Mouse (Mus musculus) embryonic facial prominence, embryonic 14.5 days (tissue): ENCODE data around the gene Casq2. TPM values are rescaled to one million over a fixed set of nuclear protein-coding genes. Genes with fewer than 3 reads are reported as not detected.
A peak's percentile ranks its signal among the peaks of the same experiment; 100 is the strongest.

ENCODE experiments used
- ATAC-seq: fragments of 200-750 bp; cut with Nextera tagmentation; 2 replicates; pipeline ENCODE4 v1.8.0; 2017; ENCODE audit warnings: low read depth, moderate number of reproducible peaks, moderate TSS enrichment
- DNase-seq: peaks from one replicate; pipeline ENCODE4 v3.0.0-alpha.2; 2015; ENCODE audit warnings: low spot score
- H3K27ac ChIP-seq: fragments of 300-500 bp; sonication (generic); replicated peaks from 2 replicates; pipeline ENCODE4 v1.5.1; 2014; ENCODE audit warnings: low read depth, mild to moderate bottlenecking, low read length, moderate library complexity
- H3K27me3 ChIP-seq: fragments of 300-500 bp; sonication (generic); replicated peaks from 2 replicates; pipeline ENCODE4 v1.6.1; 2014; ENCODE audit warnings: low read length; ENCODE audit not compliant: control insufficient read depth, insufficient read depth
- H3K36me3 ChIP-seq: fragments of 300-500 bp; sonication (generic); 2 replicates; pipeline ENCODE4 v1.6.1; 2014; ENCODE audit warnings: low read length, mixed read lengths; ENCODE audit not compliant: control insufficient read depth, insufficient read depth
- H3K4me1 ChIP-seq: fragments of 300-500 bp; sonication (generic); 2 replicates; pipeline ENCODE4 v1.6.1; 2014; ENCODE audit warnings: antibody characterized with exemption, low read length; ENCODE audit not compliant: control insufficient read depth, insufficient read depth
- H3K4me2 ChIP-seq: fragments of 300-500 bp; sonication (generic); 2 replicates; pipeline ENCODE4 v1.6.1; 2014; ENCODE audit warnings: low read depth, mild to moderate bottlenecking, low read length, moderate library complexity, mixed read lengths
- H3K4me3 ChIP-seq: fragments of 300-500 bp; sonication (generic); 2 replicates; pipeline ENCODE4 v1.5.1; 2014; ENCODE audit warnings: low read depth, mild to moderate bottlenecking, low read length
- H3K9ac ChIP-seq: fragments of 300-500 bp; sonication (generic); 2 replicates; pipeline ENCODE4 v1.6.1; 2014; ENCODE audit warnings: low read depth, mild to moderate bottlenecking, low read length, moderate library complexity, mixed read lengths
- H3K9me3 ChIP-seq: fragments of 300-500 bp; sonication (generic); 2 replicates; pipeline ENCODE4 v1.6.1; 2016; ENCODE audit warnings: low read length; ENCODE audit not compliant: control insufficient read depth
- WGBS: fragments of 180-500 bp; shearing (Covaris S2); extraction: QIAGEN DNeasy Blood & Tissue Kit; methylation state at CpG from one replicate; pipeline ENCODE4 v1.1.7; 2014; 5-methylcytosine and 5-hydroxymethylcytosine counted together
- polyA plus RNA-seq: library from polyadenylated mRNA; unstranded; fragments of >200 nt; fragmentation: Nextera tagmentation; extraction: Ambion mirVana; gene quantifications from 2 replicates; pipeline ENCODE4 v1.2.1, GENCODE M21; 2014

Casq2 gene
- polyA plus RNA-seq, 1 experiment from 2014 or later: 199 TPM

- no peaks in the 10 kb centered on the region for H3K36me3 ChIP-seq
- ATAC-seq (0 out of 2 replicates have a peak, but pooled peaks have one; percentile 51), DNase-seq (no peak)
- no peaks in the 10 kb centered on the region for H3K27me3 ChIP-seq
- no peak overlapping the region for H3K27ac ChIP-seq
- no peak overlapping the region for H3K9ac ChIP-seq
- no peaks in the 10 kb centered on the region for H3K4me1 ChIP-seq
- 46% methylated on average over 8 of the region's 8 CpGs for WGBS
- no peaks in the 10 kb centered on the region for H3K9me3 ChIP-seq
- no peak overlapping the region for H3K4me2 ChIP-seq
- H3K4me3 ChIP-seq: no peak overlapping the region
Measured at GRCm38 (mm10) chr3:102053293-102053692, 32.9 kb upstream of the Casq2 start.

GRCm38 (mm10) chr3:102055878-102056277, 30.3 kb upstream of the Casq2 start:
- Histone ChIP-seq H3K27ac (no peak overlapping the region), H3K9ac (no peak overlapping the region), H3K9me3 (no peaks in the 10 kb centered on the region), H3K4me2 (no peak overlapping the region), H3K4me1 (no peaks in the 10 kb centered on the region), H3K27me3 (no peaks in the 10 kb centered on the region), H3K4me3 (no peak overlapping the region), H3K36me3 (no peaks in the 10 kb centered on the region)
- ATAC-seq (no peak), DNase-seq (no peak)
- WGBS: 25% methylated on average over 4 of the region's 4 CpGs

- H3K9ac ChIP-seq: no peak overlapping the region
- H3K27me3 ChIP-seq: no peaks in the 10 kb centered on the region
- ATAC-seq: no peak
- no peak overlapping the region for H3K4me3 ChIP-seq
- no peaks in the 10 kb centered on the region for H3K9me3 ChIP-seq
- H3K4me1 ChIP-seq: no peaks in the 10 kb centered on the region
- H3K36me3 ChIP-seq: no peaks in the 10 kb centered on the region
- DNase-seq: no peak
- WGBS: 74% methylated on average over 6 of the region's 6 CpGs
- no peak overlapping the region for H3K27ac ChIP-seq
- H3K4me2 ChIP-seq: no peak overlapping the region
Measured at GRCm38 (mm10) chr3:102060065-102060464, 26.1 kb upstream of the Casq2 start.

GRCm38 (mm10) chr3:102061923-102062670, 24.1 kb upstream of the Casq2 start:
- WGBS: 38% methylated on average over 14 of the region's 14 CpGs
- no peaks in the 10 kb centered on the region for H3K36me3 ChIP-seq
- peak overlapping the region; percentile 28 for H3K4me2 ChIP-seq
- ATAC-seq (peak; percentile 75), DNase-seq (peak; percentile 72)
- H3K4me1 ChIP-seq: no peaks in the 10 kb centered on the region
- H3K27me3 ChIP-seq: no peaks in the 10 kb centered on the region
- H3K9me3 ChIP-seq: no peaks in the 10 kb centered on the region
- H3K4me3 ChIP-seq: no peak overlapping the region
- H3K9ac ChIP-seq: no peak overlapping the region
- H3K27ac ChIP-seq: no peak overlapping the region

- no peaks in the 10 kb centered on the region for H3K36me3 ChIP-seq
- no peaks in the 10 kb centered on the region for H3K4me1 ChIP-seq
- no peak overlapping the region for H3K4me3 ChIP-seq
- H3K27ac ChIP-seq: no peak overlapping the region
- DNase-seq (no peak), ATAC-seq (peak; percentile 37; the same call in 1 of the 2 replicates)
- no peaks in the 10 kb centered on the region for H3K27me3 ChIP-seq
- H3K4me2 ChIP-seq: peak overlapping the region; percentile 28
- no peaks in the 10 kb centered on the region for H3K9me3 ChIP-seq
- H3K9ac ChIP-seq: no peak overlapping the region
- WGBS: 34% methylated on average over 8 of the region's 8 CpGs
Measured at GRCm38 (mm10) chr3:102062671-102063010, 23.6 kb upstream of the Casq2 start.

GRCm38 (mm10) chr3:102063273-102064120, 22.7 kb upstream of the Casq2 start:
- no peaks in the 10 kb centered on the region for H3K27me3 ChIP-seq

GRCm38 (mm10) chr3:102064566-102064965, 21.6 kb upstream of the Casq2 start:
- ATAC-seq: no peak
- H3K4me1 ChIP-seq: no peaks in the 10 kb centered on the region
- H3K4me3 ChIP-seq: no peak overlapping the region
- H3K9me3 ChIP-seq: no peaks in the 10 kb centered on the region
- H3K4me2 ChIP-seq: no peak overlapping the region
- no peak overlapping the region for H3K27ac ChIP-seq
- H3K27me3 ChIP-seq: no peaks in the 10 kb centered on the region
- WGBS: 85% methylated on average over 6 of the region's 6 CpGs
- no peak overlapping the region for H3K9ac ChIP-seq
- no peaks in the 10 kb centered on the region for H3K36me3 ChIP-seq
- no peak for DNase-seq

More at GRCm38 (mm10) chr3:102063273-102064120, 22.7 kb upstream of the Casq2 start:
- no peak overlapping the region for H3K27ac ChIP-seq
- no peaks in the 10 kb centered on the region for H3K4me1 ChIP-seq
- DNase-seq (no peak), ATAC-seq (peak; percentile 44; the same call in 1 of the 2 replicates)
- no peak overlapping the region for H3K4me3 ChIP-seq
- H3K9me3 ChIP-seq: no peaks in the 10 kb centered on the region
- WGBS: 67% methylated on average over 10 of the region's 10 CpGs
- no peaks in the 10 kb centered on the region for H3K36me3 ChIP-seq
- H3K9ac ChIP-seq: no peak overlapping the region
- H3K4me2 ChIP-seq: no peak overlapping the region

GRCm38 (mm10) chr3:102067306-102067705, 18.9 kb upstream of the Casq2 start:
- Histone ChIP-seq H3K4me2 (no peak overlapping the region), H3K4me3 (no peak overlapping the region), H3K36me3 (no peaks in the 10 kb centered on the region), H3K9ac (no peak overlapping the region), H3K4me1 (no peaks in the 10 kb centered on the region), H3K9me3 (no peaks in the 10 kb centered on the region), H3K27ac (no peak overlapping the region), H3K27me3 (no peaks in the 10 kb centered on the region)
- DNase-seq: no peak
- 59% methylated on average over 1 of the region's 1 CpGs for WGBS
- no peak for ATAC-seq
